Mouse (Mus musculus): ENCODE data around the gene Atp11b. TPM values are rescaled to one million over a fixed set of nuclear protein-coding genes. Genes with fewer than 3 reads are reported as not detected.
A peak's percentile ranks its signal among the peaks of the same experiment; 100 is the strongest.

The Atp11b gene
- total RNA-seq, 2 experiments from 2014 or later, result 152 to 156 TPM

- intact Hi-C loops (cut with DNase I), result no loop called here
- no peak for DNase-seq (ENCODE audit: low spot score in 2 of 2)
Measured at GRCm38 (mm10) chr3:35762735-35763134, 8.8 kb downstream of the Atp11b start.

- peak in 1 of 2 experiments; percentile 9 for DNase-seq (ENCODE audit: low spot score in 2 of 2)
- intact Hi-C loops (cut with DNase I), result no loop called here
Measured at GRCm38 (mm10) chr3:35764637-35765617, 11.0 kb downstream of the Atp11b start.

GRCm38 (mm10) chr3:35779748-35780147, 25.8 kb downstream of the Atp11b start:
- DNase-seq (ENCODE audit: low spot score in 2 of 2), result no peak
- intact Hi-C loops (cut with DNase I), result no loop called here

GRCm38 (mm10) chr3:35802040-35802439, 48.1 kb downstream of the Atp11b start:
- intact Hi-C loops (cut with DNase I), result no loop called here
- no peak for DNase-seq (ENCODE audit: low spot score in 2 of 2)

- no peak for DNase-seq (ENCODE audit: low spot score in 2 of 2)
- intact Hi-C loops (cut with DNase I), result loop anchor here (10.0 kb wide), 1 partner anchor 125 kb away; no protein-coding TSS in a partner anchor
Measured at GRCm38 (mm10) chr3:35819887-35820286, 66.0 kb downstream of the Atp11b start.

- intact Hi-C loops (cut with DNase I), result loop anchor here (10.0 kb wide), 1 partner anchor 127 kb away; no protein-coding TSS in a partner anchor
- DNase-seq (ENCODE audit: low spot score in 2 of 2), result no peak
Measured at GRCm38 (mm10) chr3:35822036-35822435, 68.1 kb downstream of the Atp11b start.

GRCm38 (mm10) chr3:35849326-35849725, 95.4 kb downstream of the Atp11b start:
- intact Hi-C loops (cut with DNase I), result no loop called here
- no peak for DNase-seq (ENCODE audit: low spot score in 2 of 2)

GRCm38 (mm10) chr3:35883267-35883666, 129.4 kb downstream of the Atp11b start:
- DNase-seq (ENCODE audit: low spot score in 2 of 2), result no peak
- intact Hi-C loops (cut with DNase I), result no loop called here

- intact Hi-C loops (cut with DNase I), result no loop called here
- no peak for DNase-seq (ENCODE audit: low spot score in 2 of 2)
Measured at GRCm38 (mm10) chr3:35889531-35889930, 135.6 kb downstream of the Atp11b start.

GRCm38 (mm10) chr3:35891123-35891522, 137.2 kb downstream of the Atp11b start:
- intact Hi-C loops (cut with DNase I), result no loop called here
- no peak for DNase-seq (ENCODE audit: low spot score in 2 of 2)

- intact Hi-C loops (cut with DNase I), result no loop called here
- no peak for DNase-seq (ENCODE audit: low spot score in 2 of 2)
Measured at GRCm38 (mm10) chr3:35893156-35893555, 139.2 kb downstream of the Atp11b start.

- no peak for DNase-seq (ENCODE audit: low spot score in 2 of 2)
- intact Hi-C loops (cut with DNase I), result no loop called here
Measured at GRCm38 (mm10) chr3:35897900-35898299, 144.0 kb downstream of the Atp11b start.

- no peak for DNase-seq (ENCODE audit: low spot score in 2 of 2)
- intact Hi-C loops (cut with DNase I), result no loop called here
Measured at GRCm38 (mm10) chr3:35899109-35899508, 145.2 kb downstream of the Atp11b start.

- intact Hi-C loops (cut with DNase I), result no loop called here
- DNase-seq (ENCODE audit: low spot score in 2 of 2), result no peak
Measured at GRCm38 (mm10) chr3:35900555-35901204, 146.8 kb downstream of the Atp11b start.

Other genes starting within 250 kb of the Atp11b start
- gene Dcun1d1, start 183.3 kb downstream of the Atp11b start, total RNA-seq (2021), result 10 to 100 TPM; 65.7 to 67.8 TPM
- 10 to 100 TPM; 30.0 TPM for gene Mccc1, start 246.6 kb downstream of the Atp11b start, total RNA-seq (2021)